Mouse (Mus musculus) heart, embryonic 14.5 days (tissue): ENCODE results near the gene Opa3. TPM values are rescaled to one million over a fixed set of nuclear protein-coding genes. Genes with fewer than 3 reads are reported as not detected.

ENCODE experiments used
- ATAC-seq: fragments of 200-750 bp; cut with Nextera tagmentation; 2 replicates; pipeline ENCODE4 v1.8.0; 2017; ENCODE audit warnings: low read depth, moderate TSS enrichment; ENCODE audit not compliant: insufficient number of reproducible peaks, insufficient read depth, low FRiP score
- H3K27ac ChIP-seq, 2 experiments: fragments of 200-500 bp in 1 of 2; fragments of 300-500 bp in 1 of 2; sonication (generic) in 1 of 2; replicated peaks in 1 of 2; 2 replicates each; pipeline ENCODE4 v1.5.1; 2012 to 2014; ENCODE audit warnings: low read depth in 2 of 2, low read length in 2 of 2, control low read depth in 1 of 2, mild to moderate bottlenecking in 1 of 2, mixed read lengths in 1 of 2; ENCODE audit not compliant: control insufficient read depth in 1 of 2, insufficient read depth in 1 of 2
- H3K27me3 ChIP-seq: fragments of 300-500 bp; sonication (generic); 2 replicates; pipeline ENCODE4 v1.6.1; 2014; ENCODE audit warnings: mild to moderate bottlenecking, low read length, control low read depth; ENCODE audit not compliant: control insufficient read depth, insufficient read depth
- H3K36me3 ChIP-seq: fragments of 300-500 bp; sonication (generic); 2 replicates; pipeline ENCODE4 v1.6.1; 2014; ENCODE audit warnings: mild to moderate bottlenecking, control low read depth, low read length, mixed read lengths; ENCODE audit not compliant: control insufficient read depth, insufficient read depth
- H3K4me1 ChIP-seq, 2 experiments: fragments of 200-500 bp in 1 of 2; fragments of 300-500 bp in 1 of 2; sonication (generic) in 1 of 2; 2 replicates each; pipeline ENCODE4 v1.6.1; 2012 to 2014; ENCODE audit warnings: low read length in 2 of 2, control low read depth in 1 of 2, mixed read lengths in 1 of 2; ENCODE audit not compliant: control insufficient read depth in 2 of 2, insufficient read depth in 2 of 2
- H3K4me2 ChIP-seq: fragments of 300-500 bp; sonication (generic); 2 replicates; pipeline ENCODE4 v1.6.1; 2014; ENCODE audit warnings: mild to moderate bottlenecking, low read length
- H3K4me3 ChIP-seq, 2 experiments: fragments of 200-500 bp in 1 of 2; fragments of 300-500 bp in 1 of 2; sonication (generic) in 1 of 2; 2 replicates each; pipeline ENCODE4 v1.5.1; 2012 to 2014; ENCODE audit warnings: low read length in 2 of 2, mild to moderate bottlenecking in 2 of 2, control low read depth in 1 of 2, low read depth in 1 of 2, moderate library complexity in 1 of 2; ENCODE audit not compliant: control insufficient read depth in 1 of 2, insufficient read depth in 1 of 2
- H3K9ac ChIP-seq: fragments of 300-500 bp; sonication (generic); 2 replicates; pipeline ENCODE4 v1.6.1; 2014; ENCODE audit warnings: mild to moderate bottlenecking, low read length
- H3K9me3 ChIP-seq: fragments of 300-500 bp; sonication (generic); 2 replicates; pipeline ENCODE4 v1.6.1; 2016; ENCODE audit warnings: low read length, control low read depth; ENCODE audit not compliant: control insufficient read depth
- WGBS: fragments of 180-500 bp; shearing (Covaris S2); extraction: QIAGEN DNeasy Blood & Tissue Kit; methylation state at CpG from one replicate; pipeline ENCODE4 v1.1.7; 2014; 5-methylcytosine and 5-hydroxymethylcytosine counted together
- polyA plus RNA-seq: library from polyadenylated mRNA; unstranded; fragments of >200 nt; fragmentation: Nextera tagmentation; extraction: Ambion mirVana; gene quantifications from 2 replicates; pipeline ENCODE4 v1.2.1, GENCODE M21; 2014

The Opa3 gene
- polyA plus RNA-seq, 1 experiment from 2014 or later, result 36.5 TPM

DNA sequence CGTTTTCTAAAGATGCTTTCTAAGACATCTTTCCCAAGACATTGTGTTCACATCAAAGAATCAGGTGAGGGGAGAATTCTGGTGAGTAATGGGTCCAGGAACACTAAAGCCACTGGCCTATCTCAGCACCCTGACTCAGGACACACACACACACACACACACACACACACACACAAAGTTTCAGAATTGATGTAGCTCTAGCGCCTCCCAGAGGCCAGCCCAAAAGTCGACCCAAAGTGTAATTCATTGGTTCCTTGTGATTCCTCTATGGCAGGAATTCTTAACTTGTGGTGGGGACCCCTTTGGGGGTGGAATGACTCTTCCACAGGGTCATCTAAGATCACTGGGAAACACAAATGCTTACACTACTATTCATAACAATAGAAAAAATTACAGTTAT, 71.1 kb downstream of the Opa3 start:
- no peaks in the 10 kb centered on the region for H3K9me3 ChIP-seq
- peaks cover 4 to 15% of the 10 kb centered on the region in 2 experiments for H3K4me1 ChIP-seq
- no peak overlapping the region for H3K27ac ChIP-seq
- no peak overlapping the region for H3K9ac ChIP-seq
- 25% methylated on average over 3 of the region's 3 CpGs for WGBS
- no peak overlapping the region for H3K4me3 ChIP-seq
- no peaks in the 10 kb centered on the region for H3K36me3 ChIP-seq
- peaks cover 27% of the 10 kb centered on the region for H3K27me3 ChIP-seq
- ATAC-seq, result no peak
- no peak overlapping the region for H3K4me2 ChIP-seq

DNA sequence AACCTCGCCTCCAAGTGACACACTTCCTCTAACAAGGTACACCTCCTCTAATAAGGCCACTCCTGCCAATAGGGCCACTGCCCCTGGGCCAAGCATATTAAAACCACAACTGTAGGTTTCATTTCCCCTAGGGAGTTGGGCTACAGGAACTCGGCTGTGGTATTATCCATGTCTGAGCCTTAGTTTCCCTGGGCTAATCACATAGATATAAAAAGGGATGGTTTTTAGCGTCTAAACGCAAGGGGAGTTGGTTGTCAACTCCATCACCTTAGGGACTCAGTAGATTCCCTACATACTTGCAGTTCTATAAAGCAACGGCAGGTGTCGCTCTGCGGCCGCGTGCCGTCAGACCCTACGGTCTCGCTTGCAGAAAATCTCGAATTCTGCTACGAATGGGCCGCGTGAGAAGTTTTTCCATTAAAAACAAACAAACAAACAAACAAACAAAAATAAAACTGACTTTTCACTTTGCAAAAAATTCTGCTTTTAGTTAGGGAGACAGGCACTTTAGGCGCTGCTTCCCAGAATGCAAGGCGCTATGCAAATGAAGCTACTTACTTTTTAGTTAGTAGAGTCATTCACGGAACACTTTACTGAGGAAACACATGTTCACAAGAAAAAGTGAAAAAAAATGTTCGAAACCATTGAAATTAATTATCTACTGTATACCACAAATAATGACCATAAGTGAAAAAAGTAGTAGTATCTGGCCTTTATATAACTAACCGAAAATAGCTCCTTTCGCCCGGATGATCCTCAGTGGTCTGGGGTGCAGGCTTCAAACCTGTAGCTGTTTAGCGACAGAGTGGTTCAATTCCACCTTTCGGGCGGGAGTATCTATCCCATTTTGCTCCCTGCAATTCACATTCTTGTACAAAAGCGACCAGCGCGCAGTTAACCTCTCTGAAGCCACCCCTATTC, 72.6 kb downstream of the Opa3 start:
- WGBS, result under 1% methylated on average over 29 of the region's 29 CpGs
- H3K27ac ChIP-seq, result no peak overlapping the region; a peak in 1 of 4 replicates
- peaks cover 6 to 26% of the 10 kb centered on the region in 2 experiments for H3K4me1 ChIP-seq

DNA sequence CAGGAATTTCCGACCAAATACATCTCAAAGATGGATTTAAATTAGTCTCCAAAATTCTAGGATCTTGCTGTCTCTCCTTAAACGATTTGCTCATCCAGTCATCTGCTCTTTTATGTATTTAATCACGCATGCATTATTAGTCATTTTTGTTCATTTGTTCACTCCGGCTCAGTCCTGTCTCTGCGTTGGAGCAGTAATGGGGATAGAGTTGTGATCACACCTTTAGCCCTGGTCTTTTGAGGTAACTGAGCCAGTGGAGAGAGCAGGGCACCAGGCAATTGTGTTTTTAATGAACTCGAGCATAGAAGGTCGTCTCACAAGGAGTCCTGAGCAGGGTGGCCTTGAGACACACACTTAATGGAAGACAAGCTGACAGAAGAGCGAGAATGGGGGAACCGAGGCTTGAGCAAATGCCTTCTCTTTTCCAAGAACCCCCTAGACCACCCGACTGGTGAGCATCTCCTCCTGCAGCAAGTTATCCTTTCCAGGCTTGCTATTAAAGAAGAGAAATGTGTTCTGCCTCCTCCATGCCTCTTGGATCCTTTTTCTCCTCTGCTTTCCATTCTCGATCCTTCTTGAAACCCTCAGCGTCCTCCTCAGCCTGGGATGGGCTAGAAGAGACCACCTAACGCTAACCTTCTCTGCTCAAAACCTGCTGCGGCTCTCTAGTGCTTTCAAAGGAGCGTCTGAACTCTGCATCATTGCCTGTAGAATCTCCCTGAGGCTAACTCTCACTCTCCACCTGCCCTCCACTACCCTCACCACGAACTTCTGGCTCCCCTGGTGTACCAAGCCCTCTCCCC, 73.5 kb downstream of the Opa3 start:
- 10% methylated on average over 16 of the region's 16 CpGs for WGBS
- Histone ChIP-seq H3K4me2 (peak overlapping the region; percentile 61), H3K27ac (no peak overlapping the region), H3K4me1 (peaks cover 6 to 26% of the 10 kb centered on the region in 2 experiments), H3K27me3 (peaks cover 52% of the 10 kb centered on the region), H3K36me3 (no peaks in the 10 kb centered on the region), H3K4me3 (peak overlapping the region; percentile 19 to 42; a peak in 3 of 4 replicates), H3K9ac (peak overlapping the region; percentile 72), H3K9me3 (no peaks in the 10 kb centered on the region)
- no peak for ATAC-seq

More for the DNA sequence above, 72.6 kb downstream of the Opa3 start:
- peak overlapping the region; percentile 61 for H3K4me2 ChIP-seq
- ATAC-seq, result 0 out of 2 replicates have a peak, but pooled peaks have one; percentile 68
- H3K9ac ChIP-seq, result peak overlapping the region; percentile 72
- H3K9me3 ChIP-seq, result no peaks in the 10 kb centered on the region
- no peaks in the 10 kb centered on the region for H3K36me3 ChIP-seq
- peak overlapping the region; percentile 42 to 57 for H3K4me3 ChIP-seq
- peaks cover 43% of the 10 kb centered on the region for H3K27me3 ChIP-seq

DNA sequence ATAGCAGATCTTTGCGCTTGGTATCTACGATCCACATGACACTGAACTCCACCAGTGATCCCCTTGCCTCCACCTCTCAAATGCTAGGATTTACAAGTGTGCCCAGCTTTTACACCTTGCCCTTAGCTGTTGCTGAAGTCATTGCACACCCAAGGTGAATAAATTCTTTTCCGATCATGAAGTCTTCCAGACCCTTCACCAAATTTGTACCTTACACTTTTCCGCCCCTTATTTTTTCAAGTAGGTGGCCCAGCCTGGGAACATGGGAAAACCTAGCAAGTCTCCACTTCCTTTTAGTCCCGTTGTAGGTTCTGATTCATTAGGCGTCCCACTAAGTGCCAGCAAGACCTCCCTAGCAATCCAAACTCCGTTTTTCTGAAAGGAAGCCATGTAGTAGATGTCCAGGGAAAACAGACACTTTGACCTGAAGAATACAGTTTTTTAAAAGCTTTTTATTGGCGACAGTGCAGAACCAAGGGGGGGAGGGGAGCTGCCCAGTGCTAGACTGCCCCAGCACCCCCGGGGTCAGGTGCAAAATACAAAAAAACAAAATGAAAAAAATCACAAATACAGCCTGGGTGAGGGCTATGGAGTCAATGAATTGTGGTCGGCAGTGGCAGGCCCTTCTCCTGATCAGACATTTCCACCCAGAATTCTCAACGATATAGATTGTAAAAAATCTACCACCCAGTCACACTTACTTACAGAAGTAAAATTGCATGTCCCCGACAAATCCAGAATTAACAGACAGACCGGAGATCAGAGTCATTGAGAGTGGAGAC, 74.3 kb downstream of the Opa3 start:
- Histone ChIP-seq H3K4me3 (no peak overlapping the region), H3K9ac (0 out of 2 replicates have a peak overlapping the region, but pooled peaks have one; percentile 72), H3K36me3 (no peaks in the 10 kb centered on the region), H3K4me1 (peaks cover 6 to 26% of the 10 kb centered on the region in 2 experiments), H3K4me2 (peak overlapping the region; percentile 61; the same call in 1 of the 2 replicates), H3K27ac (no peak overlapping the region), H3K27me3 (peaks cover 56% of the 10 kb centered on the region), H3K9me3 (no peaks in the 10 kb centered on the region)
- ATAC-seq, result no peak
- 50% methylated on average over 13 of the region's 13 CpGs for WGBS

DNA sequence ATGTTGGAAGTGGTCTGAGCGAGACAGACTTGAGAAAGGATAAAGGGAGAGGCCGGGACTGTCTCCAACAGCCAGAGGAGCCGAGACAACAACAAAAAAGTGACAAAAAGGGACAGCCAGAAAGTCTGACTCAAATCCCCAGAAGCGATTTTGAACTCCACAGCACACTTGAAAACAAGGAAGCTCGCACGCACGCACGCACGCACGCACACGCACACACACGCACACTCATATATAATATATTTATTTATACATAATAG, 74.8 kb downstream of the Opa3 start:
- Histone ChIP-seq H3K4me1 (peaks cover 9 to 30% of the 10 kb centered on the region in 2 experiments), H3K27ac (no peak overlapping the region), H3K36me3 (no peaks in the 10 kb centered on the region), H3K4me2 (no peak overlapping the region), H3K4me3 (no peak overlapping the region), H3K9ac (no peak overlapping the region), H3K9me3 (no peaks in the 10 kb centered on the region), H3K27me3 (peaks cover 56% of the 10 kb centered on the region)
- ATAC-seq, result no peak
- 80% methylated on average over 12 of the region's 12 CpGs for WGBS

DNA sequence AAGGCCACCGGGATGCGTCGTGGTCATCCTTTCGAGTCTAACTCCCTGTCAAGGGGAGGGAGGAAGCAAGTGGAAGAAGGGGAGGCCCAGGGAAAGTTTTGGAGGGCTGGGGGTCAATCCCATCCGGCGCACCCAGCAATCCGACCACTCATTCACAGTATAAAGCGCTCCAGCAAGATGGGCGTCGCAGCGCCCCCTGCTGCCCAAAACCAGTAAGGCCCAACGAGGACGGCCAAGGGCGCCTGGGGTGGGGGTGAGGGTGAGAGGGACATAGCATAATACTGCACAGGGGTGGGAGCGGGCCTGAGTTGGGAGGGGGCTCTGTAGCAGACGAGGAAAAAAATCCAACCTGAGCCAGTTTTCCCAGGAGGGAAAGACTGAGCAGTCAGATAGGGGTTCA, 75.6 kb downstream of the Opa3 start:
- H3K4me3 ChIP-seq, result peak overlapping the region; percentile 25 to 44; a peak in 3 of 4 replicates
- H3K4me1 ChIP-seq, result peaks cover 9 to 31% of the 10 kb centered on the region in 2 experiments
- no peaks in the 10 kb centered on the region for H3K36me3 ChIP-seq
- ATAC-seq, result no peak
- peaks cover 56% of the 10 kb centered on the region for H3K27me3 ChIP-seq
- 2% methylated on average over 16 of the region's 16 CpGs for WGBS
- peak overlapping the region; percentile 72 for H3K4me2 ChIP-seq
- H3K9me3 ChIP-seq, result no peaks in the 10 kb centered on the region
- H3K9ac ChIP-seq, result peak overlapping the region; percentile 57
- H3K27ac ChIP-seq, result no peak overlapping the region
